Comparison of ENCODE assay signal across 14 mouse cellular contexts in genomic region chr17:49866653-49867215, GRCm38 (mm10).
DNase-seq lines count a peak whose midpoint lies in the region; ATAC-seq lines count a peak whose summit lies in the region.
"Had no signal": no experiment of that assay in that cellular context is flagged by ENCODE, and none has a peak within 500 bp of the region (broad histone marks: within the 10 kb centered on the region; RNA-seq: fewer than 3 reads in every experiment).

No protein-coding gene starts in this region.

- H3K4me2 ChIP-seq in heart, embryonic 12.5 days = peak overlapping the region; percentile 22; the same call in 1 of the 2 replicates
- no peak overlapping the region for H3K4me2 ChIP-seq in lung, embryonic 15.5 days
- no peak overlapping the region for H3K4me2 ChIP-seq in embryonic facial prominence, embryonic 14.5 days (ENCODE audit: low read depth, low read length)
- H3K4me2 ChIP-seq: liver, embryonic 11.5 days had no signal

- intact Hi-C loops in left cerebral cortex, postnatal 36 days (cut with DNase I) = no loop called here

- H3K27me3 ChIP-seq in heart, embryonic 12.5 days (replicated peaks) = peaks cover 17% of the 10 kb centered on the region
- no peaks in the 10 kb centered on the region for H3K27me3 ChIP-seq in lung, embryonic 15.5 days
- H3K27me3 ChIP-seq in embryonic facial prominence, embryonic 14.5 days (replicated peaks; ENCODE audit: control insufficient read depth, insufficient read depth, low read length) = no peaks in the 10 kb centered on the region
- H3K27me3 ChIP-seq in limb, embryonic 10.5 days (ENCODE audit: low read depth, poor library complexity, severe bottlenecking) = no peaks in the 10 kb centered on the region

- no peak overlapping the region for H3K4me3 ChIP-seq in heart, embryonic 12.5 days
- H3K4me3 ChIP-seq in lung, embryonic 15.5 days = no peak overlapping the region
- no peak overlapping the region for H3K4me3 ChIP-seq in embryonic facial prominence, embryonic 14.5 days (ENCODE audit: low read depth, low read length)
- no peak overlapping the region for H3K4me3 ChIP-seq in limb, embryonic 10.5 days
- H3K4me3 ChIP-seq: heart, adult 2 months had no signal

- peaks cover 13% of the 10 kb centered on the region for H3K4me1 ChIP-seq in heart, embryonic 12.5 days (replicated peaks)
- peaks cover 25% of the 10 kb centered on the region for H3K4me1 ChIP-seq in lung, embryonic 15.5 days
- H3K4me1 ChIP-seq in embryonic facial prominence, embryonic 14.5 days (ENCODE audit: control insufficient read depth, insufficient read depth, low read length) = peaks cover 9% of the 10 kb centered on the region
- peaks cover 57% of the 10 kb centered on the region for H3K4me1 ChIP-seq in limb, embryonic 10.5 days

- DNase-seq in heart, adult 11 months = no peak
- DNase-seq in lung, adult 18-20 months = no peak
- DNase-seq in embryonic facial prominence, embryonic 14.5 days (ENCODE audit: low spot score) = no peak
- no peak for DNase-seq in limb, embryonic 10.5 days (ENCODE audit: low spot score)
- no peak for DNase-seq in thymus, adult 18-20 months
- DNase-seq in left cerebral cortex, postnatal 36 days (ENCODE audit: low spot score in 2 of 2) = no peak
- DNase-seq: adrenal gland, postnatal 10 days; heart, adult 2 months; kidney, adult 2 months; kidney, postnatal 36 days; lung, postnatal 4 days had no signal

- ATAC-seq in heart, embryonic 12.5 days (ENCODE audit: insufficient number of reproducible peaks, low FRiP score) = no peak
- ATAC-seq in lung, embryonic 15.5 days (ENCODE audit: borderline replicate concordance, extremely low read depth, low FRiP score, low TSS enrichment) = 0 out of 2 replicates have a peak, but pooled peaks have one; percentile 12
- no peak for ATAC-seq in embryonic facial prominence, embryonic 14.5 days (ENCODE audit: low read depth)

- H3K9me3 ChIP-seq in heart, embryonic 12.5 days (replicated peaks) = peaks cover 6% of the 10 kb centered on the region; the same call in 1 of the 2 replicates
- H3K9me3 ChIP-seq in lung, embryonic 15.5 days = no peaks in the 10 kb centered on the region
- H3K9me3 ChIP-seq in embryonic facial prominence, embryonic 14.5 days (ENCODE audit: control insufficient read depth, low read length) = no peaks in the 10 kb centered on the region
- no peaks in the 10 kb centered on the region for H3K9me3 ChIP-seq in limb, embryonic 10.5 days (replicated peaks)

- no peak overlapping the region for H3K27ac ChIP-seq in heart, embryonic 12.5 days (ENCODE audit: poor library complexity, severe bottlenecking)
- peak overlapping the region; percentile 5; the same call in 1 of the 2 replicates for H3K27ac ChIP-seq in lung, embryonic 15.5 days
- H3K27ac ChIP-seq in embryonic facial prominence, embryonic 14.5 days (replicated peaks; ENCODE audit: low read depth, low read length) = 0 out of 2 replicates have a peak overlapping the region, but pooled peaks have one; percentile 25
- H3K27ac ChIP-seq in limb, embryonic 10.5 days = peak overlapping the region; percentile 69
- H3K27ac ChIP-seq: heart, adult 2 months had no signal

- no peak overlapping the region for H3K9ac ChIP-seq in heart, embryonic 12.5 days
- no peak overlapping the region for H3K9ac ChIP-seq in lung, embryonic 15.5 days
- no peak overlapping the region for H3K9ac ChIP-seq in embryonic facial prominence, embryonic 14.5 days (ENCODE audit: low read depth, low read length)

- WGBS in heart, embryonic 12.5 days = 25% methylated on average over 8 of the region's 8 CpGs
- 49% methylated on average over 8 of the region's 8 CpGs for WGBS in lung, embryonic 15.5 days
- 56% methylated on average over 8 of the region's 8 CpGs for WGBS in embryonic facial prominence, embryonic 14.5 days
- 46% methylated on average over 8 of the region's 8 CpGs for WGBS in limb, embryonic 10.5 days

- H3K36me3 ChIP-seq in heart, embryonic 12.5 days = no peaks in the 10 kb centered on the region
- no peaks in the 10 kb centered on the region for H3K36me3 ChIP-seq in lung, embryonic 15.5 days
- no peaks in the 10 kb centered on the region for H3K36me3 ChIP-seq in embryonic facial prominence, embryonic 14.5 days (ENCODE audit: control insufficient read depth, insufficient read depth, low read length)
- H3K36me3 ChIP-seq in limb, embryonic 10.5 days = no peaks in the 10 kb centered on the region
